ENCODE assay signal across 22 mouse cellular contexts in genomic region chr9:43285281-43285680, GRCm38 (mm10). TPM values are rescaled to one million over a fixed set of nuclear protein-coding genes. Genes with fewer than 3 reads are reported as not detected.
DNase-seq lines count a peak whose midpoint lies in the region; ATAC-seq and TF ChIP-seq lines count a peak whose summit lies in the region.
"Had no signal": no experiment of that assay in that cellular context is flagged by ENCODE, and none has a peak within 500 bp of the region (broad histone marks: within the 10 kb centered on the region; RNA-seq: fewer than 3 reads in every experiment).

No protein-coding gene starts in this region.

- 88% methylated on average over 4 of the region's 4 CpGs for WGBS in limb, embryonic 11.5 days

- no peak overlapping the region for H3K4me2 ChIP-seq in limb, embryonic 11.5 days (ENCODE audit: low read depth, severe bottlenecking)
- H3K4me2 ChIP-seq: embryonic facial prominence, embryonic 12.5 days; heart, embryonic 11.5 days; heart, embryonic 15.5 days; hindbrain, embryonic 14.5 days; intestine, embryonic 15.5 days had no signal

- H3K36me3 ChIP-seq in limb, embryonic 11.5 days (ENCODE audit: control insufficient read depth, insufficient read depth, low read length): no peaks in the 10 kb centered on the region
- H3K36me3 ChIP-seq: embryonic facial prominence, embryonic 12.5 days; heart, embryonic 15.5 days; intestine, embryonic 15.5 days had no signal

- 0 out of 2 replicates have a peak, but pooled peaks cover 7% of the 10 kb centered on the region for H3K4me1 ChIP-seq in limb, embryonic 11.5 days (ENCODE audit: control insufficient read depth, insufficient read depth, low read length)

- ATAC-seq in limb, embryonic 11.5 days (ENCODE audit: insufficient number of reproducible peaks, low FRiP score, low TSS enrichment, low read depth): no peak
- no peak for ATAC-seq in megakaryocyte-erythroid progenitor cell, adult 5-6 weeks (replicated peaks; ENCODE audit: low FRiP score, low TSS enrichment, poor library complexity, severe bottlenecking)

- H3K9ac ChIP-seq in limb, embryonic 11.5 days (ENCODE audit: low read length): peak overlapping the region; percentile 27
- H3K9ac ChIP-seq: embryonic facial prominence, embryonic 12.5 days; heart, embryonic 15.5 days; hindbrain, embryonic 14.5 days; intestine, embryonic 15.5 days had no signal

- H3K27me3 ChIP-seq in limb, embryonic 11.5 days (ENCODE audit: control insufficient read depth, insufficient read depth, low read length): no peaks in the 10 kb centered on the region
- H3K27me3 ChIP-seq: embryonic facial prominence, embryonic 12.5 days; intestine, embryonic 15.5 days had no signal

- DNase-seq in gastrocnemius, adult 2 months: peak; percentile 52
- no peak for DNase-seq in gastrocnemius, postnatal 10 days
- DNase-seq in urinary bladder, postnatal 14 days (ENCODE audit: low spot score): peak; percentile 64
- no peak for DNase-seq in urinary bladder, postnatal 25 days (ENCODE audit: low spot score)
- DNase-seq in limb, embryonic 11.5 days (ENCODE audit: low spot score): no peak
- no peak for DNase-seq in frontal cortex, postnatal 10 days (ENCODE audit: low spot score in 2 of 2)
- DNase-seq: adrenal gland, adult 8-10 months; adrenal gland, postnatal 36 days; cerebellum, adult 2 months; cerebellum, postnatal 10 days; embryo, embryonic 11 days; gastrocnemius, postnatal 14 days; heart, adult 18-20 months; heart, postnatal 14 days had no signal

- no peak overlapping the region for H3K27ac ChIP-seq in gastrocnemius, adult 2 months
- H3K27ac ChIP-seq in limb, embryonic 11.5 days (replicated peaks; ENCODE audit: low read depth, low read length): no peak overlapping the region
- H3K27ac ChIP-seq: embryonic facial prominence, embryonic 12.5 days; heart, embryonic 15.5 days; hindbrain, embryonic 14.5 days; intestine, embryonic 15.5 days had no signal

- H3K4me3 ChIP-seq in gastrocnemius, adult 2 months: no peak overlapping the region
- no peak overlapping the region for H3K4me3 ChIP-seq in limb, embryonic 11.5 days (ENCODE audit: low read depth, low read length)
- H3K4me3 ChIP-seq: embryonic facial prominence, embryonic 12.5 days; heart, embryonic 15.5 days; intestine, embryonic 15.5 days had no signal

- TF ChIP-seq CTCF in gastrocnemius, adult 2 months (IDR thresholded peaks at IDR 0.05): no peak

- intact Hi-C loops in gastrocnemius, adult 2 months (cut with DNase I): loop anchor here (10.0 kb wide), 1 partner anchor 280 kb away; no protein-coding TSS in a partner anchor

- H3K9me3 ChIP-seq in limb, embryonic 11.5 days (ENCODE audit: control insufficient read depth, low read length): no peaks in the 10 kb centered on the region
- H3K9me3 ChIP-seq: embryonic facial prominence, embryonic 12.5 days; heart, embryonic 15.5 days; intestine, embryonic 15.5 days had no signal

RNA-seq across cellular contexts. Expression of gene Trim29, which starts 25.4 kb away (rescaled TPM):
- total RNA-seq in gastrocnemius, adult 2 months (2021): not detected
- under 1 TPM; 0.12 to 0.16 TPM for total RNA-seq in gastrocnemius, postnatal 10 days (2021)
- 4.9 and 6.0 TPM in 2 replicates for polyA plus RNA-seq in limb, embryonic 11.5 days (2014; fragmentation: Nextera tagmentation; extraction: Ambion mirVana)
- not detected in 2 replicates for total RNA-seq in megakaryocyte-erythroid progenitor cell, adult 5-6 weeks (2014; fragmentation: Nextera tagmentation)
- not detected in 2 replicates for total RNA-seq in megakaryocyte-erythroid progenitor cell, adult 5-6 weeks (2017)
- total RNA-seq: hematopoietic stem cell, adult 5-6 weeks had no signal
- polyA plus RNA-seq: forebrain, embryonic 14.5 days; hindbrain, embryonic 14.5 days had no signal

RNA-seq across cellular contexts. Expression of gene Oaf, which starts 45.6 kb away (rescaled TPM):
- 1 to 10 TPM; 2.9 to 8.9 TPM for total RNA-seq in gastrocnemius, adult 2 months (2021)
- total RNA-seq in gastrocnemius, postnatal 10 days (2021): 10 to 100 TPM; 26.2 to 34.2 TPM
- polyA plus RNA-seq in limb, embryonic 11.5 days (2014; fragmentation: Nextera tagmentation; extraction: Ambion mirVana): 96.4 and 108 TPM in 2 replicates
- total RNA-seq in megakaryocyte-erythroid progenitor cell, adult 5-6 weeks (2014; fragmentation: Nextera tagmentation): 23.8 and 24.9 TPM in 2 replicates
- 5.7 and 17.9 TPM in 2 replicates for total RNA-seq in megakaryocyte-erythroid progenitor cell, adult 5-6 weeks (2017)

Comparison
In these comparisons a context has a peak if more than half of its experiments do, and no peak if none do; other contexts are left out.
1. DNase-seq: peak in gastrocnemius, adult 2 months (single experiment) and urinary bladder, postnatal 14 days (single experiment); none in gastrocnemius, postnatal 10 days (single experiment), urinary bladder, postnatal 25 days (single experiment), limb, embryonic 11.5 days (single experiment) and frontal cortex, postnatal 10 days (0 of 2).